Mouse (Mus musculus) embryonic facial prominence, embryonic 14.5 days (tissue): ENCODE measurements around the gene Polm. TPM values are rescaled to one million over a fixed set of nuclear protein-coding genes. Genes with fewer than 3 reads are reported as not detected.
A peak's percentile ranks its signal among the peaks of the same experiment; 100 is the strongest.

Experiments used
- ATAC-seq: fragments of 200-750 bp; cut with Nextera tagmentation; 2 replicates; pipeline ENCODE4 v1.8.0; 2017; ENCODE audit warnings: low read depth, moderate number of reproducible peaks, moderate TSS enrichment
- DNase-seq: peaks from one replicate; pipeline ENCODE4 v3.0.0-alpha.2; 2015; ENCODE audit warnings: low spot score
- H3K27ac ChIP-seq: fragments of 300-500 bp; sonication (generic); replicated peaks from 2 replicates; pipeline ENCODE4 v1.5.1; 2014; ENCODE audit warnings: low read depth, mild to moderate bottlenecking, low read length, moderate library complexity
- H3K27me3 ChIP-seq: fragments of 300-500 bp; sonication (generic); replicated peaks from 2 replicates; pipeline ENCODE4 v1.6.1; 2014; ENCODE audit warnings: low read length; ENCODE audit not compliant: control insufficient read depth, insufficient read depth
- H3K36me3 ChIP-seq: fragments of 300-500 bp; sonication (generic); 2 replicates; pipeline ENCODE4 v1.6.1; 2014; ENCODE audit warnings: low read length, mixed read lengths; ENCODE audit not compliant: control insufficient read depth, insufficient read depth
- H3K4me1 ChIP-seq: fragments of 300-500 bp; sonication (generic); 2 replicates; pipeline ENCODE4 v1.6.1; 2014; ENCODE audit warnings: antibody characterized with exemption, low read length; ENCODE audit not compliant: control insufficient read depth, insufficient read depth
- H3K4me2 ChIP-seq: fragments of 300-500 bp; sonication (generic); 2 replicates; pipeline ENCODE4 v1.6.1; 2014; ENCODE audit warnings: low read depth, mild to moderate bottlenecking, low read length, moderate library complexity, mixed read lengths
- H3K4me3 ChIP-seq: fragments of 300-500 bp; sonication (generic); 2 replicates; pipeline ENCODE4 v1.5.1; 2014; ENCODE audit warnings: low read depth, mild to moderate bottlenecking, low read length
- H3K9ac ChIP-seq: fragments of 300-500 bp; sonication (generic); 2 replicates; pipeline ENCODE4 v1.6.1; 2014; ENCODE audit warnings: low read depth, mild to moderate bottlenecking, low read length, moderate library complexity, mixed read lengths
- H3K9me3 ChIP-seq: fragments of 300-500 bp; sonication (generic); 2 replicates; pipeline ENCODE4 v1.6.1; 2016; ENCODE audit warnings: low read length; ENCODE audit not compliant: control insufficient read depth
- WGBS: fragments of 180-500 bp; shearing (Covaris S2); extraction: QIAGEN DNeasy Blood & Tissue Kit; methylation state at CpG from one replicate; pipeline ENCODE4 v1.1.7; 2014; 5-methylcytosine and 5-hydroxymethylcytosine counted together
- polyA plus RNA-seq: library from polyadenylated mRNA; unstranded; fragments of >200 nt; fragmentation: Nextera tagmentation; extraction: Ambion mirVana; gene quantifications from 2 replicates; pipeline ENCODE4 v1.2.1, GENCODE M21; 2014

Gene Polm
- polyA plus RNA-seq: 6.0 and 7.9 TPM in 2 replicates

DNA sequence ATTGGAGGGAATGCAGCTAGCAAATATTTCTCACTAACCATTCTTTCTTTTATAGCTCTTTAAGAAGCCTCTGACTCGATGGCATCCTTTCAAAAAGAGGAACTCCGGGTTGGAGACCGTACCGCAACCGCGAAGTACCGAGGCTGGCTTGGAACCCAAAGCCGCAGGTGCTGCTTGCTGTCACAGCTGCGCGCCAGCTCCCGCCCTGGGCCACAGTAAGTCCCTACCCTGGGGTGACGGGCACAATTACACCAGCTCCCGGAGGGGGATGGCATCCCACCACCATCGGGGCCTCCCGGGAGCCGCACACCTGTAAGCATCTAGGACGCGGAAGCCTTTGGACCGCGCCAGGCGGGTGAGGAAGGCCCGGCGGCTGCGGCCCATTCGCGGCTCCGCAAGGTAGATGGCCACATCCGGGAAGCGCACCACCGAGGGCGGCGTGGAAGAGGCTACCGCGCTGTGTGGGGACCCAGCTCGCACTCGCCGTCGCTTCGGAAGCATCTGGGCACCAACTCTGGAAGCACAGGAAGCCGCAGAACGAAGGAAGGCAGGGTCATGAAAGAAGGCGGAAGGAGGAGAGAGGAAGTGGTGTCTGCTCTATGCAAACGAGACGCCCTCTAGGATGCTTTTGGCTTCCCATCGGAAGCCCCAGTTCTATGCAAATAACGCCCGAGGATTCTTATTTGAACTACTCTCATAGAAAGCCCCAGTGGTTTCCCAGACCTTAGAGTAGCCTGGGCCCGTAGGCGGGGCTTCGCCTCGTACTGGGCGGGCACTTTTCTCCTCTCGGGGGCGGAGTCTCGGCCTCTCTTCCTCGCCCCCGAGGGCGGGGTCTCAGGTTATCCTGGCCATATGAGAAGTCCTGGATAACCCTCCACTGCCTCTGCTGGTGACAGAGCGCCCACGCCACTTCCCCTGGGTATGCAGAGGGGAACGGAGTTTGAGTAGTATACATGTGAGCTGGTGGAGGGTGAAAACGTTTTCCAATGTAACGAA, at the start of gene Polm:
Polm (minus strand) TSS at position 766 of the 996 bp plus-strand sequence.
- Histone ChIP-seq H3K9me3 (no peaks in the 10 kb centered on the region), H3K36me3 (peaks cover 25% of the 10 kb centered on the region), H3K4me3 (peak within 1 kb of the TSS; percentile 65), H3K27me3 (no peaks in the 10 kb centered on the region), H3K27ac (peak within 1 kb of the TSS; percentile 83), H3K4me1 (no peaks in the 10 kb centered on the region), H3K9ac (peak within 1 kb of the TSS; percentile 75), H3K4me2 (peak within 1 kb of the TSS; percentile 89)
- under 1% methylated on average over 61 of the region's 63 CpGs for WGBS
- DNase-seq: peak; percentile 98
- peak; percentile 94 for ATAC-seq

DNA sequence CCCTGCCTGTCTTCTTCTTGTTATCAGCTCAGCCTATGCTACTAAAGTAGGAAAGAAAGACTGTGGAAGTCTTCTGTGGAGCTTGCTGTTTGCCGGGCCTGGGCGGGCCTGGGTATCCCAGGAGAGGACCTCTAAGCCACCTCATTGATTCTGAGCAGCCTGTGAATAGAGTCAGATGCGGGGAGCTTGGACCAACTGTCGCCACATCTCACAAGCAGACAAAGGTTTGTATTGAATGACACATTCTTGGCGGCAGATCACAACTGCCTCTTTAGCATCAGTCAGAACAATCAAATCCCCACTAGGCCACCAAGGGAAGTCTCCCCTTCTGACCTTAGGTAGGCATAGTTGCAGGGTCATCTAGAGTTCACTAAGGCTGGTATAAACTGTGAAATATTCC, 49.4 kb upstream of the Polm start:
- 37% methylated on average over 5 of the region's 5 CpGs for WGBS
- Histone ChIP-seq H3K9ac (peak overlapping the region; percentile 30; the same call in 1 of the 2 replicates), H3K4me2 (no peak overlapping the region), H3K36me3 (no peaks in the 10 kb centered on the region), H3K4me1 (peaks cover 9% of the 10 kb centered on the region; the same call in 1 of the 2 replicates), H3K27me3 (no peaks in the 10 kb centered on the region), H3K9me3 (no peaks in the 10 kb centered on the region), H3K4me3 (no peak overlapping the region), H3K27ac (no peak overlapping the region)
- DNase-seq: peak; percentile 60
- ATAC-seq: peak; percentile 37; the same call in 1 of the 2 replicates

DNA sequence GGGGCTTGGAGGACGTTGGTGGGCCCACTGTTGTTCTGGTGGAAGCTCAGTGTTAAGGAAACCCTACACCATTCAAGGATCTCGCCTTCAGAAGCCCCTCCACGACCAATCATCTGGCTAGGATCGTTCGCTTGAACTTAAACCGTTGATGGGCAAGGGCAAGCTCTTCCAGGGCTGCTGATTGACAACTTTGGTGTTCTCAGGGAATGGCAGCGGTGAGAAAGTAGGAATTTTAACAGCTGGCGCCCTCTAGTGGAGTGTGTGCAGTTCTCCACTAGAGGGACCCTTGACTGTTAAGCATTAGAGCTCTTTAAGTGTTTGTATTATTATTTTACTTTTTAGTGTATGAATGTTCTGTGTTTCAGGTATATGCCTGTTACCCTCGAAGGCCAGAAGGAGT, 48.4 kb upstream of the Polm start:
- Histone ChIP-seq H3K27me3 (no peaks in the 10 kb centered on the region), H3K9me3 (no peaks in the 10 kb centered on the region), H3K4me1 (peaks cover 3% of the 10 kb centered on the region; the same call in 1 of the 2 replicates), H3K4me3 (no peak overlapping the region), H3K9ac (no peak overlapping the region), H3K36me3 (no peaks in the 10 kb centered on the region), H3K4me2 (no peak overlapping the region), H3K27ac (no peak overlapping the region)
- peak; percentile 84 for DNase-seq
- WGBS: 20% methylated on average over 9 of the region's 9 CpGs
- no peak for ATAC-seq

DNA sequence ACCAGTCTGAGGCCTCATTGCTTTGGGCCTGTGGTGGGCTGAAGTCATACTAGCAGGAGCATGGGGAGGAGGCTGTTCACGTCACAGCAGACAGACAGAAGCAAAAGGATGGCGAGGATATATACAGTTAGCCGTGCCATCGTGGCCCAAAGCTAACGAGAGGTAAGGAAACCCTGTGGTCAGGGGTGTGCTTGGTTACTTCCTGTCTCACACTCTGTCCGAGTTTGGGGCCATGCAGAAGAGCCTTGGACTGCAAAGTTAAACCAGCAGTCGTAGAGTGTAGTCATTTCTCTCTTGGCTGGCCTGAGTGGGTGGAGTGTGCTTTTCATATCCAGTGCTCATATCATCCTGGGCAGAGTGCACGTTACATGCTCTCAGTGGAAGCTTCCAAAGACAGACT, 44.7 kb upstream of the Polm start:
- Histone ChIP-seq H3K9me3 (no peaks in the 10 kb centered on the region), H3K4me1 (0 out of 2 replicates have a peak, but pooled peaks cover 6% of the 10 kb centered on the region), H3K27ac (no peak overlapping the region), H3K9ac (no peak overlapping the region), H3K36me3 (no peaks in the 10 kb centered on the region), H3K4me2 (no peak overlapping the region), H3K4me3 (no peak overlapping the region), H3K27me3 (no peaks in the 10 kb centered on the region)
- 62% methylated on average over 8 of the region's 8 CpGs for WGBS
- DNase-seq (no peak), ATAC-seq (no peak)

DNA sequence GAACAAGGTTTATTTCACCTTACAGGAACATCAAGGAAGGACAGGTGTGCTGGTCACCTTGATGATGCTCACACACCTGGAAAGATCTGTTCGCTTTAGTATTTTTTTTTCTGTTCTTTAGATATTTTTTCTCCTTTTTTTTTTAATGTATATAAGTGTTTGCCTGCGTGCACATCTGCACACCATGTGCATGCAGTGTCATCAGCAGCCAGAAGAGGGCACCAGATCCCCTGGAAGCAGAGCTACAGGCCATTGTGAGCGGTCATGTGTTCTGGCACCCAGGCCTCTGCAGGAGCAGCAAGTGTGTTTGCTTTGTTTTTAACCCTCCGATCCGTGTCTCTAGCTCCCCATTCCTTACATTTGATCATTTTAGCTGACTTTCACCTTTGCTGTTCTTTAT, 42.1 kb upstream of the Polm start:
- DNase-seq: no peak
- H3K4me1 ChIP-seq: peaks cover 16% of the 10 kb centered on the region
- no peak overlapping the region for H3K9ac ChIP-seq
- no peak for ATAC-seq
- no peak overlapping the region for H3K27ac ChIP-seq
- H3K4me3 ChIP-seq: no peak overlapping the region
- no peaks in the 10 kb centered on the region for H3K27me3 ChIP-seq
- H3K4me2 ChIP-seq: no peak overlapping the region
- no peaks in the 10 kb centered on the region for H3K9me3 ChIP-seq
- WGBS: 48% methylated on average over 5 of the region's 5 CpGs
- peaks cover 20% of the 10 kb centered on the region for H3K36me3 ChIP-seq

DNA sequence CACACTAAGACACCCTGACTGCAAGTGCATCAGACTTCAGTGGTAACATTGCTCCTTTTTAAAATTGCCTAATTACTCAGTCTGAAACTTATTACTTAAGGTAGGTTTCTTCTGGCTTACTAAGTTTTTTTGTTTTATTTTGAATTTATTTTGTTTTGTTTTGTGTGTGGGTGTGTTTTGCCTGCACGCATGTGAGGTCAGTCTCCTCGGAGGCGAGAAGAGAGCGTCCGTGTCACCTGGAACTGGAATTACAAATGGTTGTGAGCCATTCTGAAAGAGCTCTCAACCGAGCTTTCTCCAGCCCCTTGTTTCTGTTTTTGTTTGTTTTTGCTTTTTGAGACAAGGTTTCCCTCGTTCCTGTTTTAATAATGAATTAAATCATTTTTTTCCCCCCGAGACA, 40.8 kb upstream of the Polm start:
- ATAC-seq: no peak; the same call in 1 of the 2 replicates
- peaks cover 32% of the 10 kb centered on the region for H3K36me3 ChIP-seq

DNA sequence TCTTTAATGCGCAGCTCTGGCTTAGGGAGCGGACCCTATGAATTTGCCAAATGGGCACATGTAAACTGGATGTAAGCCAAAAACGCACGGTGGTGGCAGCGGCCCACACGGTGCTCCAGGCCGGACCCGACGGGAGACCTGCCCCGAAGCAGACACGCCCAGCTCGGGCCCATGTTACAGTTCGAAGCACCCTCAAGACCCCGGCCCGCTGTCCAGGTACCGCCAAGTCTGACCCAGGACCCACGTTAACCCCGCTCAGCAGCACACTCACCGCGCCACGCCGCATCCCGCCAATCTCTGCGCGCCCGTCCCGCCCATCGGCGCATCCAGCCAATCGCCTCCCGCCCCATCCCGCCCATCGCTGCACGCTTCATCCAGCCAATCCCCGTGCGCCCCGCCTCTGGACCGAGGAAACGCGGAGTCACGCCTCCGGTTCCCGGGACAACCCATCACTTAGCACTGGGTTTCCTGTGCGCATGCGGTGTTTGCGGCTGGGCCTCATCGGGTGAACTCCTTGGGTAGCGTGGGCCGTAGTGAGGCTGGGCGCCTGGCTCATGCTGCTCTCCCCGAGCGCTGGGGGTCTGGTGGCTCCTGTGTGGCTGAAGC, 40.2 kb upstream of the Polm start, which contains the start of gene Pold2:
Pold2 (minus strand) TSS at position 372 of the 606 bp plus-strand sequence.
- peak within 1 kb of the TSS; percentile 81 for H3K9ac ChIP-seq
- DNase-seq (peak; percentile 99), ATAC-seq (peak; percentile 99)
- peak within 1 kb of the TSS; percentile 89 for H3K27ac ChIP-seq
- peak within 1 kb of the TSS; percentile 86 for H3K4me2 ChIP-seq
- H3K4me1 ChIP-seq: peaks cover 16% of the 10 kb centered on the region
- H3K27me3 ChIP-seq: no peaks in the 10 kb centered on the region
- H3K36me3 ChIP-seq: peaks cover 38% of the 10 kb centered on the region
- no peaks in the 10 kb centered on the region for H3K9me3 ChIP-seq
- H3K4me3 ChIP-seq: peak within 1 kb of the TSS; percentile 75
- under 1% methylated on average over 45 of the region's 52 CpGs for WGBS

More for the DNA sequence above, 40.8 kb upstream of the Polm start:
- 39% methylated on average over 8 of the region's 8 CpGs for WGBS
- H3K4me1 ChIP-seq: peaks cover 16% of the 10 kb centered on the region
- no peaks in the 10 kb centered on the region for H3K27me3 ChIP-seq
- DNase-seq: no peak
- H3K4me3 ChIP-seq: peak overlapping the region; percentile 75
- H3K4me2 ChIP-seq: peak overlapping the region; percentile 86
- H3K9ac ChIP-seq: peak overlapping the region; percentile 60
- no peaks in the 10 kb centered on the region for H3K9me3 ChIP-seq
- peak overlapping the region; percentile 89 for H3K27ac ChIP-seq

DNA sequence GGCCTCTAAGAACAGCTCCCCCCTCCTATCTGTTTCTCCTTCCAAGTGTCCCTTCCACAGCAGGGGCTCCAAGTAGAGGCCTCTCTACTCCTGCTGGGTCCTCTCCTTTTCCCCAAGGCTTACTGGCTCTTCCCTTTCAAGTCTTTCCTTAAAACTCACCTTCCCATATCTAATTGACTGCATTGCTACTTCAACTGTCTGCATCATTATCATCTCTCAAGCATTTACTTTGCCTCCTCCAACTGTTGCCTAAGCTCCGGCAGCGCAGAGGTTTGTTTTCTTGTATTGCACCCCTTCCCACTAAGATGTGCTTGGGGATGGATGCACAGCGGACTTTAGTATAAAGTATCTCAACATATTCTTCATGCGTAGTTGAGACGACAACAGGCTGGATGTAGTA, 39.6 kb upstream of the Polm start:
- H3K36me3 ChIP-seq: peaks cover 44% of the 10 kb centered on the region
- peaks cover 16% of the 10 kb centered on the region for H3K4me1 ChIP-seq
- DNase-seq (no peak), ATAC-seq (no peak)
- no peaks in the 10 kb centered on the region for H3K27me3 ChIP-seq
- H3K9ac ChIP-seq: peak overlapping the region; percentile 81
- H3K9me3 ChIP-seq: no peaks in the 10 kb centered on the region
- WGBS: 4% methylated on average over 5 of the region's 5 CpGs
- peak overlapping the region; percentile 75 for H3K4me3 ChIP-seq
- 0 out of 2 replicates have a peak overlapping the region, but pooled peaks have one; percentile 44 for H3K27ac ChIP-seq
- H3K4me2 ChIP-seq: peak overlapping the region; percentile 86
